Mouse (Mus musculus) lung, postnatal 0 days (tissue): ENCODE results near the gene Flot2. TPM values are rescaled to one million over a fixed set of nuclear protein-coding genes. Genes with fewer than 3 reads are reported as not detected.

Source experiments
- ATAC-seq: fragments of 200-750 bp; cut with Nextera tagmentation; 2 replicates; pipeline ENCODE4 v1.8.0; 2017; ENCODE audit warnings: moderate library complexity
- DNase-seq: peaks from one replicate; pipeline ENCODE4 v3.0.0-alpha.2; 2016; ENCODE audit warnings: low spot score
- H3K27ac ChIP-seq: fragments of 300-500 bp; sonication (generic); 2 replicates; pipeline ENCODE4 v1.5.1; 2014; ENCODE audit warnings: antibody characterized with exemption, mild to moderate bottlenecking, low read length, mixed read lengths
- H3K27me3 ChIP-seq: fragments of 300-500 bp; sonication (generic); replicated peaks from 2 replicates; pipeline ENCODE4 v1.6.1; 2014; ENCODE audit warnings: low read length, mixed read lengths; ENCODE audit not compliant: insufficient read depth
- H3K36me3 ChIP-seq: fragments of 300-500 bp; sonication (generic); 2 replicates; pipeline ENCODE4 v1.6.1; 2014; ENCODE audit warnings: low read length, mixed read lengths; ENCODE audit not compliant: insufficient read depth
- H3K4me1 ChIP-seq: fragments of 300-500 bp; sonication (generic); 2 replicates; pipeline ENCODE4 v1.6.1; 2014; ENCODE audit warnings: antibody characterized with exemption, low read depth, low read length, mixed read lengths; ENCODE audit not compliant: insufficient read depth
- H3K4me2 ChIP-seq: fragments of 300-500 bp; sonication (generic); replicated peaks from 2 replicates; pipeline ENCODE4 v1.6.1; 2014; ENCODE audit warnings: low read depth, mild to moderate bottlenecking, low read length, moderate library complexity, mixed read lengths
- H3K4me3 ChIP-seq: fragments of 300-500 bp; sonication (generic); 2 replicates; pipeline ENCODE4 v1.5.1; 2014; ENCODE audit warnings: low read depth, low read length
- H3K9ac ChIP-seq: fragments of 300-500 bp; sonication (generic); replicated peaks from 2 replicates; pipeline ENCODE4 v1.6.1; 2014; ENCODE audit warnings: low read depth, mild to moderate bottlenecking
- H3K9me3 ChIP-seq: fragments of 300-500 bp; sonication (generic); 2 replicates; pipeline ENCODE4 v1.6.1; 2016; ENCODE audit warnings: low read length, mixed read lengths
- CTCF ChIP-seq: IDR thresholded peaks from 2 replicates; pipeline ENCODE4 v1.5.1; 2016; ENCODE audit warnings: antibody characterized with exemption, mild to moderate bottlenecking
- EP300 ChIP-seq: IDR thresholded peaks from 2 replicates; pipeline ENCODE4 v1.6.1; 2016; ENCODE audit warnings: antibody characterized with exemption, mild to moderate bottlenecking, control low read depth
- WGBS: fragments of 180-500 bp; shearing (Covaris S2); extraction: QIAGEN DNeasy Blood & Tissue Kit; methylation state at CpG from one replicate; pipeline ENCODE4 v1.1.7; 2014; 5-methylcytosine and 5-hydroxymethylcytosine counted together
- microRNA counts: library from miRNA; unstranded; fragments of <30 nt; microRNA quantifications from one replicate; lab custom pipeline; 2015
- microRNA-seq: library from miRNA; unstranded; fragments of <30 nt; microRNA quantifications from one replicate; pipeline ENCODE4, GENCODE M21; 2016
- polyA plus RNA-seq: library from polyadenylated mRNA; unstranded; fragments of >200 nt; fragmentation: Nextera tagmentation; extraction: Ambion mirVana; gene quantifications from 2 replicates; pipeline ENCODE4 v1.2.1, GENCODE M21; 2015

The Flot2 gene
- polyA plus RNA-seq, 1 experiment from 2014 or later = 55.6 TPM

DNA sequence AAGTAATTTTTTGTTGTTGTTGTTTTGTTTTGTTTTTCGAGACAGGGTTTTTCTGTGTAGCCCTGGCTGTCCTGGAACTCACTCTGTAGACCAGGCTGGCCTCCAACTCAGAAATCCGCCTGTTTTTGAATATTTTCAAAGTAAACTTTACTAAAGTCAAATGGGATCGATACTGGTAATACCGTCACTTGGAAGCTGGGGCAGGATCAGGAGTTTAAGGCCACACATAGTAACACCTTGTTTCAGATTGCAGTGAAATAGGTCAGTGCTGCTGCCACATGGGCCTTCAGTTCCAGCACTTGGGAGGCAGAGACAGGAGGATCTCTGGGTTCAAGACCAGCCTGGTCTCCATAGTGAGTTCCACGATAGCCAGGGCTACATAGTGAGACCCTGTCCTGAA is 66.8 kb downstream of the Flot2 start:
- ATAC-seq = no peak

More for the DNA sequence above, 66.8 kb downstream of the Flot2 start:
- Histone ChIP-seq H3K9me3 (no peaks in the 10 kb centered on the region), H3K36me3 (no peaks in the 10 kb centered on the region), H3K27me3 (no peaks in the 10 kb centered on the region), H3K4me2 (no peak overlapping the region), H3K4me1 (no peaks in the 10 kb centered on the region), H3K4me3 (no peak overlapping the region), H3K9ac (no peak overlapping the region), H3K27ac (no peak overlapping the region)
- whole genome bisulfite sequencing = 97% methylated on average over 5 of the region's 5 CpGs
- no peak for DNase-seq
- no peak for TF ChIP-seq EP300
- TF ChIP-seq CTCF = no peak

MicroRNA genes within 50 kb of the gene (microRNA counts, 519-probe panel; counts per million panel counts)
- microRNA mmu-miR-144 (lab: Ali Mortazavi, UCI) = 6,049 counts per million, percentile 78 among the panel's probes with 10 or more counts
- microRNA mmu-miR-451 (lab: Ali Mortazavi, UCI) = 6,531 counts per million, percentile 87 among the panel's probes with 10 or more counts

Small RNAs within 50 kb of the gene (microRNA-seq; reads per million reads assigned to microRNA genes)
- 552 reads per million, percentile 68 among the genes with 10 or more reads in this experiment for gene Mir144
- not detected for gene Mir451a
- not detected for gene Mir451b

Other genes starting within 250 kb of the Flot2 start
- 0.23 and 0.40 TPM in 2 replicates for gene Pipox, start 143.8 kb upstream of the Flot2 start, polyA plus RNA-seq
- 0.04 and 0.06 TPM in 2 replicates for gene Sez6, start 107.1 kb upstream of the Flot2 start, polyA plus RNA-seq
- 7.7 and 9.0 TPM in 2 replicates for gene Phf12, start 55.2 kb upstream of the Flot2 start, polyA plus RNA-seq
- gene Dhrs13, start 5.7 kb upstream of the Flot2 start, polyA plus RNA-seq = 9.4 and 9.7 TPM in 2 replicates
- gene Eral1, start 42.5 kb downstream of the Flot2 start, polyA plus RNA-seq = 14.8 and 17.7 TPM in 2 replicates
- gene Fam222b, start 56.7 kb downstream of the Flot2 start, polyA plus RNA-seq = 8.6 and 10.0 TPM in 2 replicates
- gene Traf4, start 127.7 kb downstream of the Flot2 start, polyA plus RNA-seq = 33.0 and 33.9 TPM in 2 replicates
- 11.7 and 14.4 TPM in 2 replicates for gene Nek8, start 138.7 kb downstream of the Flot2 start, polyA plus RNA-seq
- gene Tlcd1, start 138.8 kb downstream of the Flot2 start, polyA plus RNA-seq = 18.2 and 20.0 TPM in 2 replicates
- 991 and 1,079 TPM in 2 replicates for gene Rpl23a, start 145.7 kb downstream of the Flot2 start, polyA plus RNA-seq
- 103 and 104 TPM in 2 replicates for gene Rab34, start 150.5 kb downstream of the Flot2 start, polyA plus RNA-seq
- gene Proca1, start 155.5 kb downstream of the Flot2 start, polyA plus RNA-seq = 8.1 and 11.2 TPM in 2 replicates
- gene Sdf2, start 207.8 kb downstream of the Flot2 start, polyA plus RNA-seq = 96.2 and 109 TPM in 2 replicates
- gene Supt6, start 208.1 kb downstream of the Flot2 start, polyA plus RNA-seq = 11.4 and 12.2 TPM in 2 replicates
- gene 2610507B11Rik, start 223.8 kb downstream of the Flot2 start, polyA plus RNA-seq = 59.9 and 72.9 TPM in 2 replicates